Mouse (Mus musculus): Measurements from ENCODE around the gene Pex16. TPM values are rescaled to one million over a fixed set of nuclear protein-coding genes. Genes with fewer than 3 reads are reported as not detected.
A peak's percentile ranks its signal among the peaks of the same experiment; 100 is the strongest.

Gene Pex16
- total RNA-seq, 2 experiments from 2014 or later: 20.8 to 22.2 TPM

DNA sequence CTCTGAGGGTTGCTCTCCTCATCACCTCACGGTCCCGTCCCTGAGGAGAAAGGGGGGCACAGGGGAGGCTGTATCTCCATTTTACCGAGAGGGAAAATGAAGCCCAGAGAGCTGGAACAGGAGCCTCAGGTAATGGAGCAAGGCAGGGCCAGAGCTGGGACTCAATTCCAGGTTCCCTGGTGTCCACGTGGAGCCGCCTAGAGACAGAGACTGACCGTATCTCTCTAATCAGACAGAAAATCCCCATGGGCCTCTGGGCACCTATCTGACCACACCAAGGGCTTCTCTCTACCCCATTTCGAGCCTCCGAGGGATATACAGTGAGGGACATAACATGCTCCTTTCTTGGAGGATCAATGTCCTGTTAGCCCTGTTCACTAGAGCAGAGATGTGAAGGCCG, 48.7 kb downstream of the Pex16 start:
- DNase-seq: no peak

GRCm38 (mm10) chr2:92423702-92424461, 49.4 kb downstream of the Pex16 start:
- peak; percentile 97 for DNase-seq

DNA sequence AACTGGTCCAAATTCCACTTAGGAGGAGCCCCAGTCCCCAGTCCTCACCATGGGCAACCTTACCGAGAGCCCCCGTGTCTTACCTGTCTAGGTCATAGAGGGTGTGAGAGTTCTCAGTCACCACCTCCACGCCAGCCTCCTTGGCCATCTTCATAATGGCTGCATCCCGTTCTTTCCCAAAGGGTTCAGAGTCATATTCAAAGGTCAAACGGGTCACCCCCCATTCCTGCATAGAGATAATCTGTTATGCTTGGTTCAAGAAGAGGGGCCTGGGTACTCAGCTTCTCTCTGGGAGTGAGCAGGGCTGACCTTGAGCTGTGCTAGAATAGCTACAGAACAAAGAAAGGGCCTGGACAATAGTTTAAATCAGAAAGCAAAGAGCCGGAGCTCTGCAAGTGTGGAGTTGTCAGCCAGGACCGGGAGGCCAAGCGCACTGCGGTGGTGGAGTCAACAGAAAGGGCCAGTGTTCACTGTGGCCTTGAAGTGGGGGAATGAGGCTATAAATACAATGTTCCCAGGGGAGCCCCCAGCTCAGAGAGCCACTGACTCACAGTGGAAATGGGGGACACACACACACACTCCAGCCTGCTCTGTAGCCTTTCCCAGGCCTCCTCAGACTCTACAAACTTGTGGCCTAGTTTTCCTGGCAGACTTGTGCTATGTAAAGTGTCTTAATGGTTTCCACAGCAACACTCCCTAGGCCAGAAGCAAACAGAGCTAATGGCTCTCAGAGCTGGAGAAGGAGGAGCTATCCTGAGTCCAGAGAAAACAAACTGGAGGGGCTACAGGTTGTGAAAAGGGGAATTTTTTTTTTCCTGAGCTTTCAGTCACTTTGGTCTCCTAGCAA, 50.2 kb downstream of the Pex16 start:
- DNase-seq: peak; percentile 67

DNA sequence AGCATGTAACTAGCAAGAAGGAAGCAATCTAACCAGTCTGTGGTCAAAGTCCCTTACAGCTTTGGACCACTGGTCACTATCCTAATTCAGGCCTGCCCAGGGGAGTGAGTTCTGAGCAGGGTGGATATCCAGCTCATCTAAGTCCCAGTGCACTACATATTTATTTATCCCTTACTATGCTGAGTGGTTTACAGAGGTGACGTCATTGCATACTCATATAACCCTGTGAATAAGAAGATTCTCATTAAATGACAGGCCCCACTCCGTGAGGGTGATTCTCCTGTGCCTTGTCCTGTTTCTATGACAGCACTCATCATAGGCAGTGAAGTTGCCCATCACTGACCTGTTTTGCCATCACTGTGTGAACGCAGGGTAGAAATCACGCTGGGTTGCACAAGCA, 50.9 kb downstream of the Pex16 start:
- DNase-seq: no peak

DNA sequence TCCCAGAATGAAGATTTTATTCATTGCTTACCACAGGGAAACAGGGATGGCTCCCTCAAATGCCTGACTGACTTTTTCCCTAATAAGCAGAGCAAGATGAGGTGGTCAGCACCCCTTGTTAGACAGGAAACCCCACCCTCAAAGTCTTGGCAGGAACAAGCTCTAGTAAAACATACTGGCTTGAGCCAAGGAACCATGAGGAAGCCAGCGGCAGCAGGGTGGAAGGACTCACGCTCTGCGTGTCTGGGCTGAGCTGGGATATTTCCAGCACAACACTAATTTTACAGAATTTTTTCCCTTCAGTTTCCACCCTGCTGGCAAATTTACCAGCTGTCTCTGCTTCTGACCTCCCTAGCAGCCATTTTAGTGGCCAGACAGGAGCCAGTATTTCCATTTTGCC, 52.0 kb downstream of the Pex16 start:
- DNase-seq: peak; percentile 60

DNA sequence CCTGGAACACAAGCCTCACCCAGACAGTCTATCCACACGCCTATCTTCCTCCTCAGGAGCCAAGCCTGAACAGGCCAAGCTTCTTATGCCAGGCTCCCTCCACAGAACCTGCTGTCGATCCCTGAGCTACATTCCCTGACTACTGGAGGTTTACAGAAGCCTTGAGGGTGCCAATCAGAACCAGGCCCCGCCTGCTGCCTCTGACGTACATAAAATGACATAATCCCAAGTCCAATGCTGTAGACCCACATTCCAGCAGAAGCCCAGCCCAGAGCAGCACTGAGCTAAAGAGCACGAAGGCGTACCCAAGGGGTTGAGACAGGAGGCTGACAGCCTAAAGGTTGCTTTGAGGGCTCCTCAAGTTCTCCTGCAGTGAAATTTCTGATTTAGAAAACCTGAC, 53.4 kb downstream of the Pex16 start:
- DNase-seq: peak; percentile 85

GRCm38 (mm10) chr2:92430089-92430488, 55.6 kb downstream of the Pex16 start:
- DNase-seq: no peak

Small RNAs within 50 kb of the gene (microRNA-seq; reads per million reads assigned to microRNA genes)
- 0 to 0.35 reads per million in 2 experiments for gene Mir7000

Other genes with a start within 250 kb of the Pex16 start
- under 1 TPM; 0.29 to 0.70 TPM for gene Large2, start 193 bp downstream of the Pex16 start, total RNA-seq (2021)
- 1 to 10 TPM; 1.2 to 1.7 TPM for gene 1700029I15Rik, start 7.9 kb downstream of the Pex16 start, total RNA-seq (2021)
- 1 to 10 TPM; 7.9 to 8.1 TPM for gene Mapk8ip1, start 26.6 kb downstream of the Pex16 start, total RNA-seq (2021)
- gene Cry2, start 59.4 kb downstream of the Pex16 start, total RNA-seq (2021): 10 to 100 TPM; 28.5 TPM
- gene Slc35c1, start 85.9 kb downstream of the Pex16 start, total RNA-seq (2021): 1 to 10 TPM; 5.8 to 7.5 TPM
- 1 to 10 TPM; 3.9 to 4.8 TPM for gene Chst1, start 225.0 kb downstream of the Pex16 start, total RNA-seq (2021)